Mouse (Mus musculus) embryonic fibroblast, embryonic 13.5 days (primary cell): Measurements from ENCODE around the gene Gm20696.

Source experiments
- CTCF ChIP-seq: IDR thresholded peaks from 2 replicates; pipeline ENCODE4 v1.5.1; 2011; ENCODE audit warnings: mild to moderate bottlenecking, control low read depth, low read length, moderate library complexity, borderline replicate concordance; ENCODE audit not compliant: insufficient read depth
- POLR2A ChIP-seq: IDR thresholded peaks from 2 replicates; pipeline ENCODE4 v1.6.1; 2011; ENCODE audit warnings: low read depth, mild to moderate bottlenecking, control low read depth, low read length, moderate library complexity

GRCm38 (mm10) chr6:99658586-99658985, 8.0 kb downstream of the Gm20696 start:
- TF ChIP-seq POLR2A: no peak
- TF ChIP-seq CTCF: no peak
